Mouse (Mus musculus) myocyte (in vitro differentiated cells): ENCODE data around the gene Sptbn4.

Experiments used
- CEBPB ChIP-seq: IDR thresholded peaks from 2 replicates; pipeline ENCODE4 v1.6.1; 2011; ENCODE audit warnings: mild to moderate bottlenecking, moderate library complexity; ENCODE audit not compliant: poor library complexity, insufficient read depth, severe bottlenecking
- E2F4 ChIP-seq: IDR thresholded peaks from one replicate; pipeline ENCODE4 v1.6.1; 2011; ENCODE audit warnings: mild to moderate bottlenecking, control low read depth, moderate library complexity; ENCODE audit not compliant: insufficient read depth
- MAX ChIP-seq: IDR thresholded peaks from one replicate; pipeline ENCODE4 v1.6.1; 2011; ENCODE audit warnings: low read depth, mild to moderate bottlenecking, control low read depth
- MYOD1 ChIP-seq, 3 experiments: IDR thresholded peaks; one replicate each; pipeline ENCODE4 v1.6.1; 2011; ENCODE audit warnings: control low read depth in 2 of 3, low read depth in 2 of 3, mild to moderate bottlenecking in 2 of 3, moderate library complexity in 1 of 3; ENCODE audit not compliant: insufficient read length in 2 of 3, control insufficient read depth in 1 of 3
- MYOG ChIP-seq, 3 experiments: IDR thresholded peaks; one replicate each; pipeline ENCODE4 v1.6.1; 2011; ENCODE audit warnings: control low read depth in 2 of 3, low read depth in 2 of 3, mild to moderate bottlenecking in 2 of 3; ENCODE audit not compliant: insufficient read length in 2 of 3, control insufficient read depth in 1 of 3, insufficient read depth in 1 of 3
- POLR2A ChIP-seq: IDR thresholded peaks from one replicate; pipeline ENCODE4 v1.6.1; 2011; ENCODE audit warnings: low read depth, mild to moderate bottlenecking, control low read depth, moderate library complexity; ENCODE audit not compliant: insufficient read length
- POLR2AphosphoS2 ChIP-seq: IDR thresholded peaks from one replicate; pipeline ENCODE4 v1.6.1; 2011; ENCODE audit warnings: low read depth, control low read depth; ENCODE audit not compliant: insufficient read length
- REST ChIP-seq: IDR thresholded peaks from one replicate; pipeline ENCODE4 v1.6.1; 2011; ENCODE audit warnings: mild to moderate bottlenecking, control low read depth, moderate library complexity; ENCODE audit not compliant: insufficient read depth, insufficient read length
- SRF ChIP-seq: IDR thresholded peaks from one replicate; pipeline ENCODE4 v1.6.1; 2011; ENCODE audit warnings: low read depth; ENCODE audit not compliant: control insufficient read depth, insufficient read length
- TCF12 ChIP-seq: IDR thresholded peaks from one replicate; pipeline ENCODE4 v1.6.1; 2011; ENCODE audit warnings: mild to moderate bottlenecking, control low read depth; ENCODE audit not compliant: poor library complexity, insufficient read depth, severe bottlenecking
- TCF3 ChIP-seq: IDR thresholded peaks from one replicate; pipeline ENCODE4 v1.6.1; 2011; ENCODE audit warnings: low read depth, control low read depth; ENCODE audit not compliant: insufficient read length
- USF1 ChIP-seq: IDR thresholded peaks from one replicate; pipeline ENCODE4 v1.6.1; 2011; ENCODE audit warnings: low read depth, mild to moderate bottlenecking, control low read depth, moderate library complexity

DNA sequence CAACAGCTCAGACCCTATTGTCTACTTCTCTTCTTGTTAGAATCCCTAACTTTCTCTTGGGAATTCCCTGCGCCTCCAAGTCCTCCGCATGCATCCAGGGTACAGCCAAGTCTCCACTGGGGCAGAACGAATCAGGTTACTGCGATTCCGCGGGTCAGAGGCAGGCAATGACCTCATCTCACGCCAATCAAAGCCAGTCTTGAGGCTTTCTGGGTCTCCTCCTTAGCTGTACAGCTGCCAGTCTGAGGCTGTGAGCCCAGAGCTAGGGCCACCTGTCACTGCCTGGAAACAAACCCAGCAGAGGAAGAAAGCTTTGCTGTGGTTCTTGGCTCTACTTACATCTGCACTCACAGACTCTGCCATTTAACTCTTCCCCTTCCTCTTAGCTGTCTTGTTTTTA, 131.5 kb downstream of the Sptbn4 start:
- no peak for TF ChIP-seq POLR2A
- TF ChIP-seq POLR2AphosphoS2, result no peak
- TF ChIP-seq MYOD1 (IDR thresholded peaks at IDR 0.05; ENCODE audit: control insufficient read depth in 1 of 3, insufficient read length in 2 of 3, low read depth in 2 of 3), result peak; percentile 86 to 97 (median 94)
- no peak for TF ChIP-seq USF1
- peak; percentile 66 to 93 (median 81) for TF ChIP-seq MYOG (IDR thresholded peaks at IDR 0.05; ENCODE audit: control insufficient read depth in 1 of 3, insufficient read depth in 1 of 3, insufficient read length in 2 of 3, low read depth in 2 of 3)
- TF ChIP-seq TCF12, result peak; percentile 45
- TF ChIP-seq MAX, result no peak
- no peak for TF ChIP-seq E2F4
- TF ChIP-seq SRF, result no peak
- no peak for TF ChIP-seq CEBPB
- TF ChIP-seq REST, result no peak
- TF ChIP-seq TCF3, result no peak
